Mouse (Mus musculus) liver, adult (tissue): Measurements from ENCODE around the gene Gm3383.
"Not testable (repeated sequence)": the region's sequence is repeated elsewhere in the genome, so short reads cannot be mapped to it uniquely, and the experiment has no call there.

Source experiments
- GATA4 ChIP-seq: IDR thresholded peaks from 2 replicates; pipeline ENCODE4 v1.6.1; 2014; ENCODE audit warnings: mild to moderate bottlenecking, low read length; ENCODE audit not compliant: insufficient replicate concordance

Gm3383 gene

DNA sequence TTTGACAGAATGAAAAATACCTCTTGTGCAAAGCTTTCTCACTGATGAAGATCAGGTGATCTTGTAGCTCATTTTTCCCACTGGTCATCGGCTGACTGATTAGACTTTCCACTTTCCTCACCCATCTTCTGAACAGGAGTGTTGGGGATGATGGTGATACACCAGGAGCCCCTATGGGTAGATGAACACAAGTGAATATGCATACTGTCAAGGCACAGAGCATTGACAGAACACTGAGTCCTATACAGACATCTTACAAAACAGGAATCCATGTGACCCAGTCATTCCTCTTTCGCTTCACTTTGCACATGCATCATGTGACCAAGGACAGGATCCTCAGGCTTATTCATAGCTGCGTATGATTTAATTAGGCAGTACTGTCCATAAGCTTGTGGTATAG, at the start of gene Gm3383:
Gm3383 (minus strand) TSS at position 101 of the 400 bp plus-strand sequence.
- not testable (repeated sequence) for TF ChIP-seq GATA4

DNA sequence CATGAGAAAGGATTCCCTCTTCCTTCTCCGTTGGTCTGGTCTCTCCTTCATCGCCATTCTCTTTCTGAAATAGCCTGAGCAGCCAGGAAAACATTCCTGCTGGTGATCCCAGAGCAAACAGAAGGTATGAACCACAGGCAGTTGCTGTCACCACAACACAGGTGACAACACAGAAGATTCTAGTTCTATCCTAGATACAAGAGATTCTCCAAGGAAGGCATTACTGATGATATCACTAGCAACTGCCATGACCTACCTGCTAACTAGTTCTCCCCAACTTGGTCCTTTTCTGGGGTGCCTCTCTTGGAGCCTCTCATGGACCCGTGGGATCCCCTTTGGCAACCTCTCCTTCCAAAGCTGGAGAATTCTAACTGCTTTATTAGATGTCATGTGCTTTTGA, 22.4 kb upstream of the Gm3383 start, which contains the start of gene Gm3424:
Gm3424 (minus strand) TSS at position 101 of the 400 bp plus-strand sequence.
- not testable (repeated sequence) for TF ChIP-seq GATA4

DNA sequence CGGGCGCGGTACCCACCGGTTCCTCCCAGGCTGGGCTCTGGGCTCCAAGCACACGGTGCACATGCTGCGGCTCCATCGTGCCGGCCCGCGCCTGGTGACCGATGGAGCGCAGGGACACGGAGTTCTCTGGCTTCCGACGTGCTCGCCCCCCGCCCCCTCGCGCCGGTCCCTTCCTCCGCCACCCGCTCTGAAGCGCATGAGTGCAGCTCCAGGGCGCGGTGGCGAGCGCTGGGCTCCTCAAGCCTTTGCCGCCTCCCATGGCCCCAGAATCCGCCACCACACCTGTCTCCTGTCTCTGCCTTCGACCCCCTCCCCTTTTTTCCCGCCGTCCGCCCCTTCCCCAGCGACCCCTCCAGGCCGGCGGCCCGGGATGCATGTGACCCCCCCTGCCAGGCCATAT, 66.3 kb downstream of the Gm3383 start, which contains the start of gene Gm3373:
Gm3373 (minus strand) TSS at position 101 of the 400 bp plus-strand sequence.
- TF ChIP-seq GATA4: not testable (repeated sequence)

DNA sequence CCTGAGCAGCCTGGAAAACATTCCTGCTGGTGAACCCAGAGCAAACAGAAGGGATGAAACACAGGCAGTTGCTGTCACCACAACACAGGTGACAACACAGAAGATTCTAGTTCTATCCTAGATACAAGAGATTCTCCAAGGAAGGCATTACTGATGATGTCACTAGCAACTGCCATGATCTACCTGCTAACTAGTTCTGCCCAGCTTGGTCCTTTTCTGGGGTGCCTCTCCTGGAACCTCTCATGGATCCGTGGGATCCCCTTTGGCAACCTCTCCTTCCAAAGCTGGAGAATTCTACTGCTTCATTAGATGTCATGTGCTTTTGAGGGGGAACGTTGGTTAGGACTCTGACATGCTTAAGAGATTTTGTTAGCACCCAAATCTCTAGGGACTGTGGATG, 120.4 kb downstream of the Gm3383 start, which contains the start of gene Gm9603:
Gm9603 (minus strand) TSS at position 101 of the 400 bp plus-strand sequence.
- TF ChIP-seq GATA4: not testable (repeated sequence)

DNA sequence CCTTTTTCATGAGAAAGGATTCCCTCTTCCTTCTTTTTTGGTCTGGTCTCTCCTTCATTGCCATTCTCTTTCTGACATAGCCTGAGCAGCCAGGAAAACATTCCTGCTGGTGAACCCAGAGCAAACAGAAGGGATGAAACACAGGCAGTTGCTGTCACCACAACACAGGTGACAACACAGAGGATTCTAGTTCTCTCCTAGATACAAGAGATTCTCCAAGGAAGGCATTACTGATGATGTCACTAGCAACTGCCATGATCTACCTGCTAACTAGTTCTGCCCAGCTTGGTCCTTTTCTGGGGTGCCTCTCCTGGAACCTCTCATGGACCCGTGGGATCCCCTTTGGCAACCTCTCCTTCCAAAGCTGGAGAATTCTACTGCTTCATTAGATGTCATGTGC, 174.9 kb downstream of the Gm3383 start, which contains the start of gene Gm8265:
Gm8265 (minus strand) TSS at position 101 of the 400 bp plus-strand sequence.
- TF ChIP-seq GATA4: not testable (repeated sequence)
